Mouse (Mus musculus) lung, adult 2 months (tissue): ENCODE measurements around the gene Tnn.

ENCODE experiments used
- CTCF ChIP-seq: fragments of 200-500 bp; IDR thresholded peaks from 2 replicates; pipeline ENCODE4 v1.5.1; 2011; ENCODE audit warnings: mild to moderate bottlenecking, low read length, control low read depth; ENCODE audit not compliant: insufficient read depth
- POLR2A ChIP-seq: fragments of 200-500 bp; IDR thresholded peaks from 2 replicates; pipeline ENCODE4 v1.6.1; 2011; ENCODE audit warnings: low read depth, mild to moderate bottlenecking, control low read depth, low read length, borderline replicate concordance; ENCODE audit errors: extremely low read depth

- TF ChIP-seq POLR2A (no peak), CTCF (no peak)
These were observed 41.9 kb upstream of the Tnn start for GRCm38 (mm10) chr1:160195337-160195663.
